Mouse (Mus musculus) midbrain, embryonic 16.5 days (tissue): ENCODE data around the gene Grm1. TPM values are rescaled to one million over a fixed set of nuclear protein-coding genes. Genes with fewer than 3 reads are reported as not detected.
A peak's percentile ranks its signal among the peaks of the same experiment; 100 is the strongest.

Source experiments
- ATAC-seq: fragments of 200-750 bp; cut with Nextera tagmentation; 2 replicates; pipeline ENCODE4 v1.8.0; 2017; ENCODE audit warnings: moderate TSS enrichment
- H3K27ac ChIP-seq: fragments of 300-500 bp; sonication (generic); 2 replicates; pipeline ENCODE4 v1.5.1; 2014; ENCODE audit warnings: mild to moderate bottlenecking, low read length, mixed read lengths
- H3K27me3 ChIP-seq: fragments of 300-500 bp; sonication (generic); 2 replicates; pipeline ENCODE4 v1.6.1; 2014; ENCODE audit warnings: low read depth, low read length, mixed read lengths; ENCODE audit not compliant: control insufficient read depth, insufficient read depth
- H3K36me3 ChIP-seq: fragments of 300-500 bp; sonication (generic); 2 replicates; pipeline ENCODE4 v1.6.1; 2014; ENCODE audit warnings: mild to moderate bottlenecking, low read length, moderate library complexity, mixed read lengths; ENCODE audit not compliant: control insufficient read depth, insufficient read depth
- H3K4me1 ChIP-seq: fragments of 300-500 bp; sonication (generic); 2 replicates; pipeline ENCODE4 v1.6.1; 2014; ENCODE audit warnings: mild to moderate bottlenecking, low read length, mixed read lengths; ENCODE audit not compliant: control insufficient read depth, insufficient read depth
- H3K4me2 ChIP-seq: fragments of 300-500 bp; sonication (generic); 2 replicates; pipeline ENCODE4 v1.6.1; 2014; ENCODE audit warnings: mild to moderate bottlenecking, low read length, mixed read lengths
- H3K4me3 ChIP-seq: fragments of 300-500 bp; sonication (generic); 2 replicates; pipeline ENCODE4 v1.5.1; 2014; ENCODE audit warnings: low read depth, mild to moderate bottlenecking, low read length, moderate library complexity, mixed read lengths
- H3K9ac ChIP-seq: fragments of 300-500 bp; sonication (generic); 2 replicates; pipeline ENCODE4 v1.6.1; 2014; ENCODE audit warnings: low read depth, low read length, mixed read lengths
- H3K9me3 ChIP-seq: fragments of 300-500 bp; sonication (generic); replicated peaks from 2 replicates; pipeline ENCODE4 v1.6.1; 2014; ENCODE audit warnings: mild to moderate bottlenecking, low read length, mixed read lengths; ENCODE audit not compliant: control insufficient read depth, poor library complexity, severe bottlenecking
- WGBS: fragments of 180-500 bp; shearing (Covaris S2); extraction: QIAGEN DNeasy Blood & Tissue Kit; methylation state at CpG from one replicate; pipeline ENCODE4 v1.1.7; 2014; 5-methylcytosine and 5-hydroxymethylcytosine counted together
- polyA plus RNA-seq: library from polyadenylated mRNA; unstranded; fragments of >200 nt; fragmentation: Nextera tagmentation; extraction: Ambion mirVana; gene quantifications from 2 replicates; pipeline ENCODE4 v1.2.1, GENCODE M21; 2015

Gene Grm1
- polyA plus RNA-seq, 1 experiment from 2014 or later = 18.1 TPM

DNA sequence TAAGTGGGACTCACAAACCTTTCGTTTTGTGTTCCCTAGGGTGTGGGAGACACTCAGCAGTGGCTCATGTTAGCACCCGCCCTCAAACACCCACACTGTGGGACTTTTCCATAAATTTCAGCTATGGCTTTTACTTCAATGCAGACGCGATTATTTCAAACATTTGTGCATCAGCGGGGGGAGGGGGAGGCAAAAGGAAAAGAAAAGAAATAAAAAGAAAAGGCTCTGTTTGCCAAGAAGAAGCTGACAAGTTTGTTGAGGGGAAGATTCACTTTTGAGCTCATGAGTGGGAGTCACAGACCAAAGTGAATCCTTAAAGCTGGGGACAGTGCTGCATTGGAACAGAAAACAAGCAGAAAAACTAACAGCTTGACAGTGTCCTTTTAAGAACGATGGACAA, 384.7 kb downstream of the Grm1 start:
- Histone ChIP-seq H3K36me3 (no peaks in the 10 kb centered on the region), H3K27ac (no peak overlapping the region), H3K4me2 (no peak overlapping the region), H3K27me3 (no peaks in the 10 kb centered on the region), H3K4me3 (no peak overlapping the region), H3K9ac (no peak overlapping the region), H3K9me3 (no peaks in the 10 kb centered on the region), H3K4me1 (no peaks in the 10 kb centered on the region)
- WGBS = 78% methylated on average over 6 of the region's 6 CpGs
- no peak for ATAC-seq

DNA sequence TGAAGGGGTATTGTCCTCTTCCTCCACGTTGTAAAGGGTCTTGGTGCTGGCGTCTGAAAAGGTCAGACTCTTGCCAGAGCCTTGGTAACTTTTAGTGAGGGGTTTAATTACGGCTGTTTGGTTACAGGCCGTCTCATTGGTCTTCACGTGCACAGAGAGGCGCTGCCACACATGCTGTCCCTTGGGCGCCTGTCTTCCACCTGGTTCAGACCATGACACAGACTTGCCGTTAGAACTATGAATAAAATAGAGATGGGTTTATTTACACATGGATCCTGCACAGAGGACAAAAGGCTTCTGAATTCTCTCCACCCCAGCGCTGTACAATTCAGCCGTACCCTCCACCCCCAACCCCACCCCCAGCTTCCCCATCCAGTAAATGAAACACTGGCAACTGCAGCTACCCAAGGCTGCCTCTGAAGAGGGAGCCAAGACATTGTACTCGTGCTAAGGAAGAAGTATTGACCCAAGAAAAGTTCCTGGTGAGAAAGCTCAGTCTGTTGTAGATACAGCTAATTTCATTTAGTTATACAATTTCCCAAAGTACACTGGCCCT, 392.4 kb downstream of the Grm1 start:
- Histone ChIP-seq H3K36me3 (no peaks in the 10 kb centered on the region), H3K4me2 (peak overlapping the region; percentile 96), H3K27me3 (no peaks in the 10 kb centered on the region), H3K4me1 (peaks cover 8% of the 10 kb centered on the region; the same call in 1 of the 2 replicates), H3K27ac (no peak overlapping the region), H3K9ac (peak overlapping the region; percentile 71), H3K4me3 (peak overlapping the region; percentile 57), H3K9me3 (no peaks in the 10 kb centered on the region)
- WGBS = 5% methylated on average over 11 of the region's 11 CpGs
- peak; percentile 68 for ATAC-seq

DNA sequence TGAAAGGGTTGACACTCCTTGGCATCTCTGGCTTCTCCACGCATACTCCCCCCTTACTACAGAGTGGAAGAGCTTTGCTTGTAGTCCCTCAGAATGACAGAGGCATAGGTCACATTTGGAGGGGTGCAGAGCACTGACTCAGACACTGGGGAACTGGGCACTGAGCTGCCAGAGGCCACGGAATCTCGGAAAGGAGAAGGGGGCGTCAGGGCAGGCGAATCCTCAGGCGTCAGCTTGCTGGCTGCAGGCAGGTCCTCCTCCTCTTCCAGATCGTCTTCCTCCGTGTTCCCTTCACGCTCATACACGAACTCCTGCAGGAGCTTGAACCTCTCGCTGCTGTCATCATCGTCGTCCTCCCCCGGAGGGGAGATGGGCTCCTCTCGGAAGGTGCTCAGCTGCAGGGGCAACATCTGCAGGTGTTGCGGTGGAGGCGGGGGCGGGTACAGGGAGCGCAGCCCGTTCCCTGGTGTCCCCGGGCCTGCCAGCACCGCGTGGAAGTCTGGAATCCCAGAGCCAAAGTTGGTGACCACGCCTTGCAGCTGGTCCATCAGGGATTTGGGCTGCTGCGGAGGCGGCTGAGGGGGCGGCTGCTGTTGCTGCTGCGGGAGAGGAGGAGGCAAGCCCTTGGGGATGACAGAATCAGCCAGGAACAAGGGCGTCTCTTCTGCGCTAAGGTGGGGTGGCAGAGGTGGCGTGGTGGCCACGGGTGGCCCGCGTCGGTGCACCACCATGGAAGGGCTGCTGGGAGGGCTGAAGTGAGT, 393.1 kb downstream of the Grm1 start:
- H3K4me2 ChIP-seq = peak overlapping the region; percentile 96
- peak overlapping the region; percentile 57 for H3K4me3 ChIP-seq
- ATAC-seq = peak; percentile 87
- H3K36me3 ChIP-seq = no peaks in the 10 kb centered on the region
- H3K27ac ChIP-seq = no peak overlapping the region
- H3K4me1 ChIP-seq = peaks cover 8% of the 10 kb centered on the region; the same call in 1 of the 2 replicates
- H3K9me3 ChIP-seq = no peaks in the 10 kb centered on the region
- no peaks in the 10 kb centered on the region for H3K27me3 ChIP-seq
- peak overlapping the region; percentile 71 for H3K9ac ChIP-seq
- 2% methylated on average over 35 of the region's 35 CpGs for WGBS

DNA sequence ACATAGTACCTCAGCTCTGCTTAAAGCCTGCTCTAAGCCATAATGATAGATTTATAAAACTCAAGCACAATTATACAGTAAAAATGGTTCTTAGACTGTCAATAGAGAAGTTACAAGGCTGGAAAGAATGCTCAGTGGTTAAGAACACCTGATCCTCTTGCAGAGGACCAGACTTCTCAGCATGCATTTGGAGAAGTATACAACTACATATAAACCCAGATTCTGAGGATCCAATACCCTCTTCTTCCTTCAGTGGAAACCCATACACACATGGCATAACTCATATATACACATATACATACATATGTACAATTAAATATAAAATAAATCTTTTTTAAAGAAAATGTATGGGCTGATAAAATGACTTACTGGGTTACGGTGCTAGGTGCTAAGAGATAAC, 401.1 kb downstream of the Grm1 start, which contains the start of gene Gm10944:
TSS of gene Gm10944 (plus strand) at position 301 of the 400 bp plus-strand sequence.
- Histone ChIP-seq H3K27ac (no peak within 1 kb of the TSS), H3K36me3 (no peaks in the 10 kb centered on the region), H3K4me2 (no peak within 1 kb of the TSS), H3K4me1 (no peaks in the 10 kb centered on the region), H3K27me3 (no peaks in the 10 kb centered on the region), H3K9me3 (no peaks in the 10 kb centered on the region), H3K4me3 (no peak within 1 kb of the TSS), H3K9ac (no peak within 1 kb of the TSS)
- no peak for ATAC-seq
- 97% methylated on average over 1 of the region's 1 CpGs for WGBS

DNA sequence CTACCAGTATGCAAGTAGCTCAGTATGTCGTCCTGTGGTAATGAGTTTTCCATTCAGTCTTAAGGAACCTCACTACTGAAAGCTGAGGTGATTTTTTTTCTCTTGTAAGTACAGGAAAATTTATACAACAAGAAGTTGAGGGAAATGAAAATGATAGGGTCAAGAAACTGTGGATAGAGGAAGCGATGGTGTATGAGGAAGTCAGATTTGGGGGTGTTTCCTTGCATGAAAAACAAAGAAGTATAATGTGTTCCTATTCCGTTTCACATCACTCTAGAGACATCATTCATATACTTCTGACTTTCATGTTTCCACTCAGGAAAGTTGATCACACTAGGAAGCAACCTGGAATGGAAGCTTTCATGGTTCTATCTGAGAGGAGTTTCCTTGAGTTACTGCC, 422.2 kb downstream of the Grm1 start:
- no peak overlapping the region for H3K4me2 ChIP-seq
- no peaks in the 10 kb centered on the region for H3K4me1 ChIP-seq
- no peaks in the 10 kb centered on the region for H3K36me3 ChIP-seq
- H3K27me3 ChIP-seq = no peaks in the 10 kb centered on the region
- ATAC-seq = no peak
- no peak overlapping the region for H3K27ac ChIP-seq
- H3K4me3 ChIP-seq = no peak overlapping the region
- H3K9me3 ChIP-seq = no peaks in the 10 kb centered on the region
- 80% methylated on average over 3 of the region's 3 CpGs for WGBS
- no peak overlapping the region for H3K9ac ChIP-seq

DNA sequence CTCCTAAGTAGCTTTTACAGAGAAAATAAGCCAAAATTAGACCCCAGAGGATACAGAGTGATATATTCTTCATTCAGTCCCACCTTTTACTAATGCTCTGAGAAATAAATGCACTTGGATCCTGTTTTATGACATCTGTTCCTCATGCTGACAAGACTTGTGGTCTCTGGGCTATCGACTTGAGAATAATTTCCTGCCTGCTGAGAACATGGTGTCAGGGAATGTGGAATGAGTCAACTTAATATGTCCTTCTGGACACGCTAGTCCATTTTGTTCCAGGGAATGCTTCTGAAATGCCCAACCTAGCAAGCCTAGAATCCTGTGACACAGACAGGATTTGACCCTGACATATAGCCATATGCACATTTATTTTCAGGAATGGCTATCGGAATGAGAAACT, 423.0 kb downstream of the Grm1 start:
- Histone ChIP-seq H3K27me3 (no peaks in the 10 kb centered on the region), H3K27ac (no peak overlapping the region), H3K9ac (no peak overlapping the region), H3K4me1 (no peaks in the 10 kb centered on the region), H3K36me3 (no peaks in the 10 kb centered on the region), H3K9me3 (no peaks in the 10 kb centered on the region), H3K4me3 (no peak overlapping the region), H3K4me2 (no peak overlapping the region)
- no peak for ATAC-seq
- 88% methylated on average over 3 of the region's 3 CpGs for WGBS

DNA sequence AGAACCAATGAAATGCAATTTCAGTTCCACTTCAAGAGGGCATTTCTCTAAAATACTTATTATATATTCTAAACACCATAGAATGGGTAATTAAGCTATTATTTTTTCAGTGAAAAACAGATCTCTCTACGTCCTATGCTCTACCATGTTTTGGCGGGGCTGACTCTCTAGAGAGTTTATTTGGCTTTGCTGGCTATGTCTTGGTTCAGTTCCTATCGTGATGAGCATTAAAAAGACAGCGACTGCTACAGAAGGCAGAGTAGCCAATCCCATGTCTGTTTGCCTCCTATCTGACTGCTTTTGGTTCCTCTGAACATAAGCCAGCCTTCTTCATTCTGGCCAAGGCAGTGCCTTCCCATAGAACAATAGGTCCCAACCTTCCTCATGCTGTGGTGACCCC, 425.5 kb downstream of the Grm1 start:
- Histone ChIP-seq H3K9ac (no peak overlapping the region), H3K36me3 (no peaks in the 10 kb centered on the region), H3K27ac (no peak overlapping the region), H3K4me1 (no peaks in the 10 kb centered on the region), H3K4me3 (no peak overlapping the region), H3K27me3 (no peaks in the 10 kb centered on the region), H3K9me3 (no peaks in the 10 kb centered on the region), H3K4me2 (no peak overlapping the region)
- ATAC-seq = no peak
- 82% methylated on average over 4 of the region's 4 CpGs for WGBS

DNA sequence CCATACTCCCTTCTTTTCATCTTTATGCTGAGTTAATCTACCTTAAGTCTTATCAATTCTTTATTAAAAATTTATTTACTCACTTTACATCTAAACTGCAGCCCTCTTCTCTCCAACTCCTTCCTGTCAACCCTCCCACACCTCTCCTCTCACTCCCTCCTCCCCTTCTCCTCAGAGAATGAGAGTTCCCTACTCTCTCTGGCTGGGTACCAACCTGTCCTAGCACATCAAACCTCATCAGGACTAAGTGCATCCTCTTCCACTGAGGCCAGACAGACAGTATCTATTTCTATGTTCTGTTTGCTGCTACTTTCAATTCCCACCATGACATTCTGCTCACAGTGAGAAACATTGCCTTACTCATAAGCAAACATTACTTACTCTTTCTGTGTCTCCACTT, 426.2 kb downstream of the Grm1 start:
- no peaks in the 10 kb centered on the region for H3K9me3 ChIP-seq

More for the DNA sequence above, 426.2 kb downstream of the Grm1 start:
- H3K4me3 ChIP-seq = no peak overlapping the region
- H3K9ac ChIP-seq = no peak overlapping the region
- no peak overlapping the region for H3K27ac ChIP-seq
- H3K4me2 ChIP-seq = no peak overlapping the region
- no peaks in the 10 kb centered on the region for H3K36me3 ChIP-seq
- ATAC-seq = no peak
- no peaks in the 10 kb centered on the region for H3K4me1 ChIP-seq
- H3K27me3 ChIP-seq = no peaks in the 10 kb centered on the region
